Mouse (Mus musculus) E14TG2a.4 (cell line): ENCODE results near the gene Rimkla.

Experiments used
- CTCF ChIP-seq: conservative IDR thresholded peaks from 2 replicates; pipeline ENCODE4 v1.5.1; 2014; ENCODE audit warnings: low read length
- NANOG ChIP-seq: IDR thresholded peaks from 2 replicates; pipeline ENCODE4 v1.6.1; 2014; ENCODE audit warnings: borderline replicate concordance, low read length, mixed read lengths

- TF ChIP-seq CTCF = no peak
- TF ChIP-seq NANOG = no peak
Observed at GRCm38 (mm10) chr4:119462457-119462856, 30.0 kb downstream of the Rimkla start.
